ENCODE assay signal across 8 mouse cellular contexts in genomic region chr4:151763928-151764327, GRCm38 (mm10).
DNase-seq lines count a peak whose midpoint lies in the region; ATAC-seq lines count a peak whose summit lies in the region.

No protein-coding gene starts in this region.

- no peak for ATAC-seq in midbrain, embryonic 14.5 days (ENCODE audit: low FRiP score, low TSS enrichment)
- no peak for ATAC-seq in midbrain, embryonic 16.5 days
- ATAC-seq in hindbrain, embryonic 13.5 days (ENCODE audit: low FRiP score), result no peak

- no peak overlapping the region for H3K9ac ChIP-seq in midbrain, embryonic 14.5 days (replicated peaks; ENCODE audit: low read length)
- H3K9ac ChIP-seq in midbrain, embryonic 16.5 days (ENCODE audit: low read depth, low read length), result no peak overlapping the region
- H3K9ac ChIP-seq in hindbrain, embryonic 13.5 days, result no peak overlapping the region

- 46% methylated on average over 6 of the region's 6 CpGs for WGBS in midbrain, embryonic 14.5 days
- 44% methylated on average over 6 of the region's 6 CpGs for WGBS in midbrain, embryonic 16.5 days
- 48% methylated on average over 6 of the region's 6 CpGs for WGBS in hindbrain, embryonic 13.5 days

- H3K9me3 ChIP-seq in midbrain, embryonic 14.5 days (ENCODE audit: control insufficient read depth, low read length), result no peaks in the 10 kb centered on the region
- H3K9me3 ChIP-seq in midbrain, embryonic 16.5 days (replicated peaks; ENCODE audit: control insufficient read depth, low read length, poor library complexity, severe bottlenecking), result no peaks in the 10 kb centered on the region
- H3K9me3 ChIP-seq in hindbrain, embryonic 13.5 days, result no peaks in the 10 kb centered on the region

- no peak overlapping the region for H3K4me2 ChIP-seq in midbrain, embryonic 14.5 days (ENCODE audit: low read length)
- no peak overlapping the region for H3K4me2 ChIP-seq in midbrain, embryonic 16.5 days (ENCODE audit: low read length)
- H3K4me2 ChIP-seq in hindbrain, embryonic 13.5 days, result no peak overlapping the region

- 0 out of 2 replicates have a peak, but pooled peaks cover 10% of the 10 kb centered on the region for H3K4me1 ChIP-seq in midbrain, embryonic 14.5 days (ENCODE audit: control insufficient read depth, insufficient read depth, low read length)
- H3K4me1 ChIP-seq in midbrain, embryonic 16.5 days (ENCODE audit: control insufficient read depth, insufficient read depth, low read length), result peaks cover 8% of the 10 kb centered on the region; the same call in 1 of the 2 replicates
- H3K4me1 ChIP-seq in hindbrain, embryonic 13.5 days (replicated peaks), result peaks cover 40% of the 10 kb centered on the region

- H3K27me3 ChIP-seq in midbrain, embryonic 14.5 days (ENCODE audit: control insufficient read depth, insufficient read depth, low read length), result no peaks in the 10 kb centered on the region
- H3K27me3 ChIP-seq in midbrain, embryonic 16.5 days (ENCODE audit: control insufficient read depth, insufficient read depth, low read depth, low read length), result no peaks in the 10 kb centered on the region
- H3K27me3 ChIP-seq in hindbrain, embryonic 13.5 days, result no peaks in the 10 kb centered on the region

- DNase-seq in midbrain, embryonic 14.5 days, result peak; percentile 39
- DNase-seq in adrenal gland, postnatal 10 days, result peak; percentile 81
- DNase-seq in forelimb bud, embryonic 11.5 days (ENCODE audit: low read depth, low spot score), result peak; percentile 61
- DNase-seq in mesoderm, embryonic 11.5 days (ENCODE audit: low read depth, low spot score), result peak; percentile 69
- no peak for DNase-seq in right cerebral cortex, postnatal 10 days (ENCODE audit: low spot score in 2 of 2)
- no peak for DNase-seq in heart, adult 8-10 months (ENCODE audit: low spot score)

- H3K36me3 ChIP-seq in midbrain, embryonic 14.5 days (ENCODE audit: control insufficient read depth, insufficient read depth, low read length), result no peaks in the 10 kb centered on the region
- H3K36me3 ChIP-seq in midbrain, embryonic 16.5 days (ENCODE audit: control insufficient read depth, insufficient read depth, low read length), result no peaks in the 10 kb centered on the region
- no peaks in the 10 kb centered on the region for H3K36me3 ChIP-seq in hindbrain, embryonic 13.5 days

- H3K4me3 ChIP-seq in midbrain, embryonic 14.5 days (replicated peaks; ENCODE audit: low read depth, low read length), result no peak overlapping the region
- no peak overlapping the region for H3K4me3 ChIP-seq in midbrain, embryonic 16.5 days (ENCODE audit: low read depth, low read length)
- H3K4me3 ChIP-seq in hindbrain, embryonic 13.5 days, result no peak overlapping the region

- H3K27ac ChIP-seq in midbrain, embryonic 14.5 days (replicated peaks; ENCODE audit: low read depth, low read length), result no peak overlapping the region
- no peak overlapping the region for H3K27ac ChIP-seq in midbrain, embryonic 16.5 days (ENCODE audit: low read length)
- H3K27ac ChIP-seq in hindbrain, embryonic 13.5 days, result no peak overlapping the region

Comparison
In these comparisons a context has a peak if more than half of its experiments do, and no peak if none do; other contexts are left out.
1. DNase-seq: peak in midbrain, embryonic 14.5 days (single experiment), adrenal gland, postnatal 10 days (single experiment), forelimb bud, embryonic 11.5 days (single experiment) and mesoderm, embryonic 11.5 days (single experiment); none in right cerebral cortex, postnatal 10 days (0 of 2) and heart, adult 8-10 months (single experiment).